Comparison of ENCODE assay signal across 10 mouse cellular contexts in the genomic region with DNA sequence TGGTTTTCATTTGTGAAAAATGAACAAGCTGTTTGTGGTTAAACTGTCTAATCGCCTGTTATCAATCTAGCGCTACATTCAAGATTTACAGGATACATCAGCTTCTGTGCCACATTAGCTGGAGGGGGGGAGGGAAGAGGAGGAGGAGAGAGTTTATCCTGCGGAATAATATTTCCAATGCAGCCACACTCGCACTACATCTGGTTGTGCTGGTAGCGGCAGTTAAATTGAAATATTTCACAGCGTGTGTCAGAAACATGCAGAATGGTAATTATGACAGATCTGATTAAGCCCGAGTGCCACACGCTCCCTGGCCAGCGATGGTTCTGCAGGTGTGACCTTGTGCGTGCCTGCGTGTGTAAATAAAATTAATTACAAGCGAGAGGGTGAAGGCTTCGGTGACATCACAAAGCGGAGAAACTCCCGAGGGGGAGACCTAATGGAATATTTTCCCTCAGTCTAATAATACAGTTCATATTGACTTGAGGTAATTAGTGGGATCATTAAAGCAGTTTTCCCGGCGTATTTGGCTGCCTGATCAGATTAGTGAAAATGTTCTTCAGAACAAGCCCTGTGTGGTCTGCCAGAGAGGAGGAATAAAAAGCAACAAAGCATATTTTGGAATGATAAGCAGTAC.
DNase-seq lines count a peak whose midpoint lies in the region; ATAC-seq lines count a peak whose summit lies in the region.
"Had no signal": no experiment of that assay in that cellular context is flagged by ENCODE, and none has a peak within 500 bp of the region (broad histone marks: within the 10 kb centered on the region; RNA-seq: fewer than 3 reads in every experiment).

No protein-coding gene starts in this region.

- intact Hi-C loops in heart, postnatal 14 days (cut with DNase I) = no loop called here
- intact Hi-C loops in left cerebral cortex, postnatal 36 days (cut with DNase I) = no loop called here

- H3K9ac ChIP-seq in embryonic facial prominence, embryonic 11.5 days (replicated peaks; ENCODE audit: low read length) = no peak overlapping the region
- 0 out of 2 replicates have a peak overlapping the region, but pooled peaks have one; percentile 5 for H3K9ac ChIP-seq in hindbrain, embryonic 15.5 days
- H3K9ac ChIP-seq in midbrain, embryonic 16.5 days (ENCODE audit: low read depth, low read length) = peak overlapping the region; percentile 65

- H3K9me3 ChIP-seq in embryonic facial prominence, embryonic 11.5 days (replicated peaks; ENCODE audit: control insufficient read depth, low read length) = no peaks in the 10 kb centered on the region
- H3K9me3 ChIP-seq in hindbrain, embryonic 15.5 days = no peaks in the 10 kb centered on the region
- no peaks in the 10 kb centered on the region for H3K9me3 ChIP-seq in midbrain, embryonic 16.5 days (replicated peaks; ENCODE audit: control insufficient read depth, low read length, poor library complexity, severe bottlenecking)

- H3K27me3 ChIP-seq in embryonic facial prominence, embryonic 11.5 days (ENCODE audit: control insufficient read depth, insufficient read depth, low read length) = no peaks in the 10 kb centered on the region
- H3K27me3 ChIP-seq in hindbrain, embryonic 15.5 days = no peaks in the 10 kb centered on the region
- H3K27me3 ChIP-seq in midbrain, embryonic 16.5 days (ENCODE audit: control insufficient read depth, insufficient read depth, low read depth, low read length) = no peaks in the 10 kb centered on the region

- H3K36me3 ChIP-seq in embryonic facial prominence, embryonic 11.5 days (replicated peaks; ENCODE audit: control insufficient read depth, insufficient read depth, low read depth, low read length) = no peaks in the 10 kb centered on the region
- H3K36me3 ChIP-seq in hindbrain, embryonic 15.5 days = 0 out of 2 replicates have a peak, but pooled peaks cover 3% of the 10 kb centered on the region
- H3K36me3 ChIP-seq in midbrain, embryonic 16.5 days (ENCODE audit: control insufficient read depth, insufficient read depth, low read length) = no peaks in the 10 kb centered on the region

- 30% methylated on average over 17 of the region's 17 CpGs for WGBS in embryonic facial prominence, embryonic 11.5 days
- WGBS in hindbrain, embryonic 15.5 days = 36% methylated on average over 17 of the region's 17 CpGs
- WGBS in midbrain, embryonic 16.5 days = 27% methylated on average over 17 of the region's 17 CpGs

- peak; percentile 59 for ATAC-seq in embryonic facial prominence, embryonic 11.5 days (replicated peaks; ENCODE audit: insufficient number of reproducible peaks, low FRiP score, low TSS enrichment, low read depth)
- ATAC-seq in hindbrain, embryonic 15.5 days (ENCODE audit: low FRiP score, low read depth) = peak; percentile 79
- peak; percentile 81 for ATAC-seq in midbrain, embryonic 16.5 days

- 0 out of 2 replicates have a peak overlapping the region, but pooled peaks have one; percentile 8 for H3K4me3 ChIP-seq in embryonic facial prominence, embryonic 11.5 days (ENCODE audit: low read depth, low read length)
- H3K4me3 ChIP-seq in hindbrain, embryonic 15.5 days = peak overlapping the region; percentile 31
- H3K4me3 ChIP-seq in midbrain, embryonic 16.5 days (ENCODE audit: low read depth, low read length) = peak overlapping the region; percentile 40

- peak; percentile 17 to 20 for DNase-seq in cerebellum, postnatal 10 days
- DNase-seq in cerebellum, adult 11-12 months = no peak
- peak; percentile 81 for DNase-seq in embryonic facial prominence, embryonic 11.5 days (ENCODE audit: low spot score)
- no peak for DNase-seq in heart, postnatal 14 days
- DNase-seq in left cerebral cortex, postnatal 36 days (ENCODE audit: low spot score in 2 of 2) = no peak
- DNase-seq in right cerebral cortex, postnatal 36 days (ENCODE audit: low spot score in 2 of 2) = no peak
- DNase-seq: kidney, adult 8-10 months had no signal

- H3K4me2 ChIP-seq in embryonic facial prominence, embryonic 11.5 days (ENCODE audit: low read depth, low read length) = peak overlapping the region; percentile 32
- H3K4me2 ChIP-seq in hindbrain, embryonic 15.5 days = peak overlapping the region; percentile 58
- peak overlapping the region; percentile 69 for H3K4me2 ChIP-seq in midbrain, embryonic 16.5 days (ENCODE audit: low read length)
- H3K4me2 ChIP-seq: liver, embryonic 11.5 days had no signal

- no peaks in the 10 kb centered on the region; the same call in 1 of the 2 replicates for H3K4me1 ChIP-seq in embryonic facial prominence, embryonic 11.5 days (ENCODE audit: control insufficient read depth, insufficient read depth, low read length)
- H3K4me1 ChIP-seq in hindbrain, embryonic 15.5 days (replicated peaks) = peaks cover 15% of the 10 kb centered on the region; the same call in 1 of the 2 replicates
- H3K4me1 ChIP-seq in midbrain, embryonic 16.5 days (ENCODE audit: control insufficient read depth, insufficient read depth, low read length) = peaks cover 13% of the 10 kb centered on the region; the same call in 1 of the 2 replicates

- H3K27ac ChIP-seq in embryonic facial prominence, embryonic 11.5 days (replicated peaks; ENCODE audit: low read depth, low read length) = no peak overlapping the region
- peak overlapping the region; percentile 64 for H3K27ac ChIP-seq in hindbrain, embryonic 15.5 days (replicated peaks)
- peak overlapping the region; percentile 17 for H3K27ac ChIP-seq in midbrain, embryonic 16.5 days (ENCODE audit: low read length)

Comparison
In these comparisons a context has a peak if more than half of its experiments do, and no peak if none do; other contexts are left out.
1. DNase-seq: peak in cerebellum, postnatal 10 days (2 of 2) and embryonic facial prominence, embryonic 11.5 days (single experiment); none in cerebellum, adult 11-12 months (single experiment), heart, postnatal 14 days (0 of 2), left cerebral cortex, postnatal 36 days (0 of 2) and right cerebral cortex, postnatal 36 days (0 of 2).
2. Peak in every context shown above with its lines, with median percentiles within 50 percentile points of each other: ATAC-seq, H3K4me2 ChIP-seq and H3K4me3 ChIP-seq.